Mouse (Mus musculus) ES-E14 (cell line): ENCODE results near the gene Pak4. TPM values are rescaled to one million over a fixed set of nuclear protein-coding genes. Genes with fewer than 3 reads are reported as not detected.

ENCODE experiments used
- DNase-seq: peaks from one replicate; pipeline ENCODE4 v3.0.0-alpha.2; 2013; ENCODE audit warnings: low read depth, low spot score
- H3K27ac ChIP-seq: 2 replicates; pipeline ENCODE4 v1.5.1; 2012; ENCODE audit warnings: low read depth, mild to moderate bottlenecking, low read length, moderate library complexity, mixed read lengths; ENCODE audit not compliant: poor library complexity, insufficient read depth, severe bottlenecking
- H3K36me3 ChIP-seq: 2 replicates; pipeline ENCODE4 v1.6.1; 2012; ENCODE audit warnings: mild to moderate bottlenecking, low read length, moderate library complexity, mixed read lengths; ENCODE audit not compliant: control insufficient read depth, poor library complexity, insufficient read depth, severe bottlenecking
- H3K4me1 ChIP-seq, 2 experiments: fragments of 150-350 bp in 1 of 2; sonication (generic) in 1 of 2; 2 replicates each; pipeline ENCODE4 v1.6.1; 2012; ENCODE audit warnings: low read length in 2 of 2, mild to moderate bottlenecking in 1 of 2, mixed read lengths in 1 of 2; ENCODE audit not compliant: control insufficient read depth in 2 of 2, insufficient read depth in 2 of 2, poor library complexity in 1 of 2
- H3K4me3 ChIP-seq, 2 experiments: fragments of 150-350 bp in 1 of 2; sonication (generic) in 1 of 2; 2 replicates each; pipeline ENCODE4 v1.5.1; 2012; ENCODE audit warnings: low read length in 2 of 2, low read depth in 1 of 2, mild to moderate bottlenecking in 1 of 2, mixed read lengths in 1 of 2; ENCODE audit not compliant: insufficient read depth in 1 of 2, poor library complexity in 1 of 2, severe bottlenecking in 1 of 2
- H3K9ac ChIP-seq: 2 replicates; pipeline ENCODE4 v1.6.1; 2012; ENCODE audit warnings: low read depth, mild to moderate bottlenecking, low read length, mixed read lengths; ENCODE audit not compliant: poor library complexity, insufficient read depth, severe bottlenecking
- H3K9me3 ChIP-seq: fragments of 150-350 bp; sonication (generic); 2 replicates; pipeline ENCODE4 v1.6.1; 2012; ENCODE audit warnings: low read depth, mild to moderate bottlenecking, low read length; ENCODE audit not compliant: control insufficient read depth, insufficient read depth
- CHD2 ChIP-seq: IDR thresholded peaks from 2 replicates; pipeline ENCODE4 v1.6.1; 2014; ENCODE audit warnings: mild to moderate bottlenecking, low read depth, low read length, inconsistent platforms
- HCFC1 ChIP-seq: IDR thresholded peaks from 2 replicates; pipeline ENCODE4 v1.6.1; 2012; ENCODE audit warnings: low read length, inconsistent platforms, borderline replicate concordance; ENCODE audit not compliant: insufficient read depth
- MAFK ChIP-seq: IDR thresholded peaks from 2 replicates; pipeline ENCODE4 v1.6.1; 2014; ENCODE audit warnings: mild to moderate bottlenecking, low read depth, low read length, inconsistent platforms; ENCODE audit not compliant: insufficient read depth
- ZC3H11A ChIP-seq: IDR thresholded peaks from 2 replicates; pipeline ENCODE4 v1.6.1; 2012; ENCODE audit warnings: low read depth, mild to moderate bottlenecking, inconsistent platforms, low read length, borderline replicate concordance
- ZNF384 ChIP-seq: IDR thresholded peaks from 2 replicates; pipeline ENCODE4 v1.6.1; 2012; ENCODE audit warnings: low read depth, low read length, inconsistent platforms
- in situ Hi-C, 2 experiments: fragments of 600-800 bp; cut with MboI; formaldehyde crosslinking; loops; one replicate each; pipeline ENCODE4 v1.15.1; 2025; ENCODE audit warnings: low sequenced_read_pairs in 2 of 2, inconsistent platforms in 1 of 2; ENCODE audit not compliant: unreplicated experiment in 2 of 2
- total RNA-seq: library from RNA; depleted of rRNA; stranded (reverse); fragments of 300-350 nt; gene quantifications from 2 replicates; pipeline ENCODE4 v1.2.3, GENCODE M21; 2012

Gene Pak4
- total RNA-seq, 1 experiment = 31.9 TPM

DNA sequence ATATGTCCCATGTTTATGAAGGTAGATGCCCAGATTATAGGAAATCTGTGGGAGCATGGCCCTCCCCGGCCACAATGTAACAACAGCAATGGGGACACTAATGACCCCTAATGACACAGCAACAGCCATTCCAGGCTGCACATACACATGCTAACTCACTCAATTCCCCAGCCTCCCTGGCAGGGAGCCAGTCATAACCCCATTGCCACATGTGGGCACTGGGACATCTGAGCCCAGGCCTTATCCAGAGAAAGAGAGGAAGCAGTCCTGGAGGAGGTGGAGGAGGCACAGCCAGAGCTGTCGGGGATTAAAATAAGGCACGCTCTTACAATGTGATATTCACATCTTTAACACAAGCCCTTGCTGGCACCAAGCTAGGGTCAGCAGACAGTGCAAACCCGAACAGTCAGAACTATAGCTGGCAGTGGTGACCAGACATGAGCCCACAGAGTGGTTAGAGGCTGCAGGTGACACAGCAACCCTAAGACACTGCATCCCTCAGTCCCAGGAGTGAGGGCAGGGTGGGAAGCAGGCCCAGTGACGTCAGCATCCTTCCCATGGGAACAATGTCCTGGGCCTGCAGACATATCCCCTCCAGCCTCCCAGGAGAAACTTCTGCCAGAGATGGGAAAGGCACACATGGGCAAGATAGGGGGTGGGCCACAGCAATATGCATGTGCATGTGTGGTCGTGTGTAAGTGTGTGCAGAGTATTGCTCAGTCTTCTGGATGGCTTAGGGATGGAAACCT, 11.1 kb downstream of the Pak4 start:
- H3K4me1 ChIP-seq = peaks cover 19 to 42% of the 10 kb centered on the region in 2 experiments
- H3K4me3 ChIP-seq = no peak overlapping the region
- in situ Hi-C loops = no loop called here
- DNase-seq = no peak
- H3K36me3 ChIP-seq = no peaks in the 10 kb centered on the region
- no peaks in the 10 kb centered on the region for H3K9me3 ChIP-seq
- no peak overlapping the region for H3K27ac ChIP-seq
- TF ChIP-seq ZC3H11A = no peak
- TF ChIP-seq ZNF384 = no peak
- TF ChIP-seq MAFK = no peak
- no peak for TF ChIP-seq HCFC1
- TF ChIP-seq CHD2 = no peak
- H3K9ac ChIP-seq = no peak overlapping the region

DNA sequence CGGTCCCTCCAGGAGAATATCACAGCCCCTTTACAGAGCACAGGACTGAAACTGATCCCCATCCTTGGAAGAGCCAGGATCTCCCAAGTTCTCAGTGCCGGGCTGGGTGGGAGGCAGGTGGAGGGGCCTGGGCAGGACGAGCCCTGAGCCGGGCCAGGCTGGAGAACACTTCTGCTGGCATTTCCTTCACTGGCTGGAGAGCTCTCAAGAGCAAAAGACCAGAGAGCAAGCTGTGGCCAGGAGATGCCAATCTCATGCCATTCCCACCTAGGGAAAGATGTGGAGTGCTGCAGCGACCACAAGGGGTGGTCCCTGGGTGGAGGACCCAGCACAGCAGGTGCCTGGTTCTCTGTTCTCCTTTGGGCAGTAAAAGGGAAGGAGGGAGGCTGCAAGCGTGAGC, 13.0 kb downstream of the Pak4 start:
- H3K4me1 ChIP-seq = peaks cover 11 to 37% of the 10 kb centered on the region in 2 experiments
- H3K36me3 ChIP-seq = no peaks in the 10 kb centered on the region
- H3K27ac ChIP-seq = no peak overlapping the region
- H3K9ac ChIP-seq = no peak overlapping the region
- H3K4me3 ChIP-seq = no peak overlapping the region
- DNase-seq = no peak
- TF ChIP-seq CHD2 (no peak), HCFC1 (no peak), MAFK (no peak), ZC3H11A (no peak), ZNF384 (no peak)
- in situ Hi-C loops = no loop called here
- H3K9me3 ChIP-seq = no peaks in the 10 kb centered on the region

DNA sequence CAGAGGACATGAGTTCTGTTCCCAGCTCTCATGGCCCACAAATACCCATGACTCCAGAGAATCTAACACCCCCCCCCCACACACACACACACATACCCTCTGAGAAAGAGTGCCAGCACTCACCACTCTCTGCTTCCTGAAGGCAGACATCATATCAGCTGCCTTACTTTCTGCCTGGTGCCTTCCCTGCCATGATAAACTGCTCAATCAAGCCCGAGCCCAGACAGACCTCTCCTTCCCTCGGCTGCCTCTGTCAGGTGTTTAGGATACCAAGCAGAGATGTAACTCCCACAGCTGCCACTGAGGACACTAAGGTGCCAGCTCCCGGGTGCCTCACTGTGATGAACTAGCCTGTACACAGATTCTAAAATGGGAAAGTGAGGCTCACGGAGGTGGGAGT, 13.5 kb downstream of the Pak4 start:
- Histone ChIP-seq H3K27ac (no peak overlapping the region), H3K36me3 (no peaks in the 10 kb centered on the region), H3K9me3 (no peaks in the 10 kb centered on the region), H3K4me3 (no peak overlapping the region), H3K9ac (no peak overlapping the region), H3K4me1 (peaks cover 13 to 40% of the 10 kb centered on the region in 2 experiments)
- in situ Hi-C loops = no loop called here
- TF ChIP-seq ZC3H11A (no peak), CHD2 (no peak), ZNF384 (no peak), HCFC1 (no peak), MAFK (no peak)
- no peak for DNase-seq

DNA sequence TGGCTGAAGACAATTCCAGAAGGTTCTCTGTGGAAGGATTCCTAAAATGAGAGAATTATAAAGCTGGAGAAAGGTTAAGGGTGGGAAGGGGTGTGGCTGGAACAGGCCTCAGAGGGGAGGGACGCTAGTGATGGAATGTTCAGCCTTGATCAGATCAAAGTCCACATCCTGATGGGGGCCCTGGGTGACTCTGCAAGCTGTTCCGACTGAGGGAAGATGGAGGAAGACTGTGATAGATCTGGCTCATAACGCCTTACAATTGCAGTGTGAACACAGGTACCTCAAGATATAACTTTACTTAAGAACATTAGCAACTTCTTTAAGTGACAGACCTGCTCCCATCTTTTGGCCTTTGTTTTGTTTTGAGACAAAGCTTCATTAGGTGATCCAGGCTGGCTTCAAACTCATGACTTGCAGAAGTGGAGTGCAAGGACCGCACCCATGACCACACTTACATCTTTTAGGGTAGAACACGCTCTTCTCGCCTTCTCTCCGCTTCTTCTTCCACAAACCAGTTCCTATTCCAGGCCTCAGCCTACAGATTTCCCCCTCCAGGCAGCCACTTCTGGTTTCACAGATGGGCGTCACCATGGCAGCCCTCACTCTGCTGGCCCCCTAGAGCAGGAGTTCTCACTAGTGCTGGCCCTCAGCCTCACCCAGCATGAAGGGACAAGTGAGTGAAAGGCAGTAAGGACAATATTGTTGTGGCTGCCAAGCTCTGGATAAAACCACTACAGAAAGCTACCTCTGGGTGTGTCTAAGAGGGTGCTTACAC, 14.2 kb downstream of the Pak4 start:
- peaks cover 19 to 46% of the 10 kb centered on the region in 2 experiments for H3K4me1 ChIP-seq
- H3K9ac ChIP-seq = no peak overlapping the region
- no peaks in the 10 kb centered on the region for H3K9me3 ChIP-seq
- no peak overlapping the region for H3K27ac ChIP-seq
- H3K36me3 ChIP-seq = no peaks in the 10 kb centered on the region
- no peak for DNase-seq
- TF ChIP-seq CHD2 = no peak
- no peak for TF ChIP-seq MAFK
- no peak for TF ChIP-seq ZNF384
- TF ChIP-seq HCFC1 = no peak
- no peak for TF ChIP-seq ZC3H11A
- in situ Hi-C loops = no loop called here
- no peak overlapping the region for H3K4me3 ChIP-seq
